Mouse (Mus musculus): ENCODE results near the gene Cdk14.
A peak's percentile ranks its signal among the peaks of the same experiment; 100 is the strongest.

Gene Cdk14

GRCm38 (mm10) chr5:5007489-5008152 is 412.5 kb downstream of the Cdk14 start:
- DNase-seq (ENCODE audit: low read depth, low spot score), result no peak

DNA sequence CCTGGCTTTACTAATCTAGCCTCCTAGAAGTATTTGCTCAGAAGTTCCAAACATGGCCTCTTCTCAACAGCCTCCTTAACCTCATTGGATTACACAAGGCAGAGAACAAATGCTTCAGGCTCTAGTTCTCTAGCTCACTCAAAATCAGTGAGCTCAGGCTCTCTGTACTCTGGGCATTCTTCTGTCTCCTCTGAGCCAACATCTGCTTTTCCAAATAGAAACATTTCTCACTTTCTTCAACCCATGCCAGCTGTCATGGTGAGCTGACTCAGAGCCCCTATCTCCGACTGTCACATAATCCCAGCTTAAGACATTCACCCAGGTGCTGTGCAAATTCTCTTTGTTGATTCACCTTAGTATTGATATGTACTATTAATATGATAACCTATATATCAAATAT is 414.5 kb downstream of the Cdk14 start:
- no peak for DNase-seq (ENCODE audit: low read depth, low spot score)

GRCm38 (mm10) chr5:5004740-5005139 is 415.4 kb downstream of the Cdk14 start:
- no peak for DNase-seq (ENCODE audit: low read depth, low spot score)

DNA sequence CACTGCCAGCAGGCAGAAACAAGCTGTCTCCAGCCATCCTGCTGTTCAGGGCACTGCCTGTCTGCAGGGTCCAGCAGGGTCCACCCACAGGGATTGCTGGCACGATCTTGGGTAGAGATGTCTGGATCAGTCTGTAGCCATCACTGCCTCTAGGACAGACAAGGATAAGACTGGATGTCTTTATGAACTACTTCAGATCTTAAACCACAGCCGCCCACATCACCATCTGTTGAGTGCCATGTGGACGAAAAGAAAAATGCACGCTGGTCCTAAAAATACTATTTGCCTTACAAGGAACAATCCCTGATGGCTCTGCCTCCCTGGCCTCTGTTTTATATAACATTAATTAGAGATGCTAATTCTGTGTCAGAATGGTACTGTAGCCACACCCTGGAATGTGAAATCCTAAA is 426.9 kb downstream of the Cdk14 start:
- DNase-seq (ENCODE audit: low read depth, low spot score), result peak; percentile 5

- no peak for DNase-seq (ENCODE audit: low read depth, low spot score)
Measured at GRCm38 (mm10) chr5:4991023-4991422, 429.1 kb downstream of the Cdk14 start.

DNA sequence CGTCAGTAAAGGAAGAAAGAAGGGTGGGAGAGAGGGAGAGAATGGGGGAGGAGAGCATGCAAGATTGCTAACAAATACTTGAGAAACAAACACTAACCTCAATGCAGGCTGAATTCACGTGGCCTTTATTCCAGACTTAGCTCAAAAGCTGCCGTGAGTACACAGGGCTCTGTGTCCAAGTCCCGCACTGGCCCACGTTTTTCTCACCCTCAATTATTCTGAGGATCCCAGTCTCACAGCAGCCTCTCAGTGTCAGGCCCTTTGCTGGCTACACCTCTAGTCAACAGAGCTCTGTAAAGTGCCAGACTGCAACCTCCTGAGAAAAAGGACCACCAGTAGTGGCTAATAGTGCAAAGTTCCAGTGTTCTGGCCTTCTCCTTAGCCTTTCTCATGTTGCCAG is 429.9 kb downstream of the Cdk14 start:
- no peak for DNase-seq (ENCODE audit: low read depth, low spot score)

DNA sequence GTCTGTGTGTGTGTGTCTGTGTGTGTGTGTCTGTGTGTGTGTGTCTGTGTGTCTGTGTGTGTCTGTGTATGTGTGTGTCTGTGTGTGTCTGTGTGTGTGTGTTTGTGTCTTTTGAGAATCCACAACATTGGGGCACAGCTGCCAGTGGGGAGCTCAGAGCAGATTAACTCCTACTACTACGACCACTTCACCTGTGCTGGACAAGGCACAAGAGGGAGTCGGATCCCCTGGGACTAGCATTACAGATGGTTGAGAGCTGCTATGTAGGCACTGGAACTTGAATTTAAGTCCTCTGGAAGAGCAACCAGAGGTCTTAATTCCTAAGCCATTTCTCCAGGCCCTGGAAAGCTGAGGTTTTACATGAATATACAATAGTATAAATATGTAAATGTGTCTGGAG is 433.9 kb downstream of the Cdk14 start:
- no peak for DNase-seq (ENCODE audit: low read depth, low spot score)

GRCm38 (mm10) chr5:4979551-4979950 is 440.6 kb downstream of the Cdk14 start:
- no peak for DNase-seq (ENCODE audit: low read depth, low spot score)

GRCm38 (mm10) chr5:4973408-4973807 is 446.7 kb downstream of the Cdk14 start:
- DNase-seq (ENCODE audit: low read depth, low spot score), result no peak

DNA sequence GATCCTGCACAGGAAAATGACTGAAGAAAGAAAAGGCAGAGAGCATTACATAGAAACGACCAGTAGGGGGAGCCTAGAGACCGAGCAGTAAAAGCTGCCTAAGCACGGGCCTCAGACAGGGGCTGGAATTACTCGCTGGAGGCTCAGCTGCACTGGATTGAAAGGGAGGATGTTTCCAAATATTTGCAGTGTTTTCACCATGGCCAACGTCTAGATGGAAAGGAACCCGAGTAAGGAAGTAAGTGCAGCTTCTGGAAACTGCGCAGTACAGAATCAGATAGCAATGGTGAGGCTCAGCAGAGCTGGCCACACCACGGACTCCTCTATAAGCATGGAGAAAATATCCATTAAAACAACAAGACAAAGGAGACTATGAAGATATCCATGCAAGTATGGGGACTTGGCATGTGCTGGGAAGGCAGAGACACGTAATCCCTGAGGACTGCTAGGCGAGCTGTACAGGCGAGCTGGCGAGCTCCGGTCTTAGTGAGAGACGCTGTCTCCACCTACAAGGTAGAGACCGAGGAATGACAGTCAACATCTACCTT is 458.0 kb downstream of the Cdk14 start:
- peak; percentile 80 for DNase-seq (ENCODE audit: low read depth, low spot score)

DNA sequence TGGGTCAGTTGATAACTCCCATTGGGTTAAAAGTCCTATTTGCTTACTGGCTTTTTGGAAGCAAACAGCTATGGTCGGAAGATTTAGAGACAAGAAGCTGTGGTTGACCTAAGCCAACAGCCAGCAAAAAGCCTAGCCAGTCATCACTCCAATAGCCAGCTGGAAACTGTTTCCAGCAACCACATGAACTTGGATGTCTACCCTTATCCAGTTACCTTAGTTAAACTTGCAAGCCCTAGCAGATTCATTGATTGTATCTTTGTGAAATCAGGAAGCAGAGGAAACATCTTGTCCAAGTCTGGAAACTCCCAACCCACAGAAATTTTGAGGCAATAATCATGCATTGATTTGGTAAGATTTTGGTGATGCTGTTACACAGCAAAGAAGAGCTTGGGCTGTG is 458.5 kb downstream of the Cdk14 start:
- DNase-seq (ENCODE audit: low read depth, low spot score), result peak; percentile 30

DNA sequence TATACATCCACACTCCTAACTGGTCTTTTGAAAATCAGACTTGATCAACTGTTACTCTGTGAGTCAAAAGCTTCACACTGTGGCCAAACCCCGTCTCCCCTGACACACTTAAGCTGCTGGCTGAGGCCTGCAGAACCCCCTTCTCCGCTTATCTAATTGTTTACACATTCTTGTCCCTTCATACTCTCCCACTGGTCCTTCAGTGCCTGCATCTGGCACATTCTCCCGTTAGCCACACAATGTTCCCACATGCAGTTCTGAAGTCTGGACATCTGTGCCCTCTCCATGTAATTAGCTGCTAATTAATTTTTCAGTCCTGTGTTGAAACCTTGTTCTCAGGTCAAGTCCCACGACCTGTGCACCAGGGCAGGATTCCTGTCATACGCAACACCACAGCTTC is 460.7 kb downstream of the Cdk14 start:
- DNase-seq (ENCODE audit: low read depth, low spot score), result no peak

DNA sequence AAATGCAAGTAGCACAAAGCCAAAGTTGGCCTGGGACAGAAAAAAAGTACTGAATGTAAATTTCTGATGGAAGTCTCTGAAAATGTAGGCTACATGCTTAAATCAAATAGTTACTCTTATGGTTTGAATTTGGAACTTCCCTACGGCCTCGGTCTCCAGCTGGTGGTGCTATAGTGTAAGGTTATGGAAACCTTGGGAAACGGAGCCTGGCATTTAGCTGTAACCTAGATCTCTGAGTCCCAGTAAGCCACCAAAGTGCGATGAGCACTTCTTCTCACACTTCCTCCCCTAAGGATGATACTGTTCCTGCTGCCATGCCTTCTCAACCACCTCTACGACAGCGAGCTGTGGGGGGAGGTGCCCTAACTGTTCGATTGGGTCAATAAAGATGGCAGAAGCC is 464.1 kb downstream of the Cdk14 start:
- no peak for DNase-seq (ENCODE audit: low read depth, low spot score)

DNA sequence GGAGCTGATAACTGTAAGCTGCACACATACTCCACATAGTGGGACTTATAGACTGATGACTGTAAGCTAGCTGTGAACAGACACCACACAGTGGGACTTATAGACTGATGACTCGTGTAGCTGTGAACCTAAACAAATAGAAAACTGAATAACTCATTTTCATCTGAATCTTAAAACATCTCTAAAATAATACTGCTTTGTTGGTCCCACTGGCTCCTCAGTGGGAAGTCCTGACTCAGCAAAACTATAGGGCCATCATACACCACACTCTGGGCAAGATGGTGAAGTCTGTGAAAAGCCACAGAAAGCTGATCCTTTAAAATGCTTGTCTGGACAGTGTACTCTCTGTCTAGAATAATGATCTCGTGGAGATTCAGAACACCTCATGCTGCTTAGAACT is 464.7 kb downstream of the Cdk14 start:
- DNase-seq (ENCODE audit: low read depth, low spot score), result no peak

- DNase-seq (ENCODE audit: low read depth, low spot score), result no peak
Measured at GRCm38 (mm10) chr5:4949433-4949832, 470.7 kb downstream of the Cdk14 start.

DNA sequence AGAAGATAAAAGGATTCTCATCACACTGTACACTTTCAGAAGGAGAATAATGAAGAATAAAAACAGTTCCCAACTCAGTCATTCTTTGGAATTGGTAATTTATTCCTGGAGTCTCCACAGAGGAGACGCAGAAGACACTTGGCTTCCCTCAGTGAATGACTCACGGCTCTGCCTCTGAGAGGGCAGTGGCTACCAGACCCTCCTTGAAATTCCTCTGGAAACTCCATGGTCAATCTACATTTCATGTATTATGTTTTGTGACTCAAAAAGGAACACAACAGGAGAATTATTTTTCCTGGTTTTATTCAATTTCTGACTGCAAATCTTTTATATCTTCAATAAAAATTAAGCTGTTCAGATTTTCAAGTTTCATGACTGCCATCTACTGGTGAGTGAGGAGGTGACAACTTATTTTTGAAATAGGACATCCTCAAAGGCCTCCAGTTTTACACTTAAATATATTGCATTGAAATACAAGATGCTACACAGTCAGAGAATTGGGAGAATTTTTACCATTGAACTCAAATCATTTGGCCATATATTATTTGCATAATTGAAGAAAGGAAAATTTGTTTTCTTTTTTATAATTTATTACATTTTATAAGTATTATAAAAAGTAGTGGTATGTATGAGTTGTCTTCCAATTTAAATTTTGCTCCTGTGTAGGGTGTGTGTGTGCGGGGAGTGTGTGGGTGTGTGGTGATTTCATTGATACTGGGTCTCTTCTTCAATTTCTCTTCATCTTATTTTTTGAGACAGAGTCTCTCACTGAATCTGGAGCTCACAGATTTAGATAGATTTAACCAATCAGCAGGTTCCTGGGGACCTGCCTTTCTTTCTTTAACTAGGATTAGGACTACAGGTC is 471.8 kb downstream of the Cdk14 start:
- no peak for DNase-seq (ENCODE audit: low read depth, low spot score)

DNA sequence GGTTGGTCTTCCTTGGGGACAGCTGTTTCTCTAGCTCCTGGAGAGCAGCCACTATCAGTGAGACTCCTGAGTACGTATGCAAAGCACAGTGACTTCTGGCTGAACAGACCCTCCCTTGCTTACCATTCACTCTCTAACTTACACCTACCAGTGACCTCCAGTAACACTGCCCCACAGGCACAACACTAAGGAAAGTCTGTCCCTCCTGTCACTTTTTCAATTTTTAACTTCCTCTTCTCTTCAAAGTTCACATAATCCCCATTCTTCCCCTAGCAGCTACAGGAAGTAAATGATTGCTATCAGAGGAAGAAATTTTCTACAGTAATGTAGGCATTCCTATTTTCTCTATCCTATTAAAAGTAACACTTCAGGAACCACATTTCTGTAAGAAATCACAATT is 485.0 kb downstream of the Cdk14 start:
- no peak for DNase-seq (ENCODE audit: low read depth, low spot score)

- DNase-seq (ENCODE audit: low read depth, low spot score), result no peak
Measured at GRCm38 (mm10) chr5:4934491-4934890, 485.6 kb downstream of the Cdk14 start.

DNA sequence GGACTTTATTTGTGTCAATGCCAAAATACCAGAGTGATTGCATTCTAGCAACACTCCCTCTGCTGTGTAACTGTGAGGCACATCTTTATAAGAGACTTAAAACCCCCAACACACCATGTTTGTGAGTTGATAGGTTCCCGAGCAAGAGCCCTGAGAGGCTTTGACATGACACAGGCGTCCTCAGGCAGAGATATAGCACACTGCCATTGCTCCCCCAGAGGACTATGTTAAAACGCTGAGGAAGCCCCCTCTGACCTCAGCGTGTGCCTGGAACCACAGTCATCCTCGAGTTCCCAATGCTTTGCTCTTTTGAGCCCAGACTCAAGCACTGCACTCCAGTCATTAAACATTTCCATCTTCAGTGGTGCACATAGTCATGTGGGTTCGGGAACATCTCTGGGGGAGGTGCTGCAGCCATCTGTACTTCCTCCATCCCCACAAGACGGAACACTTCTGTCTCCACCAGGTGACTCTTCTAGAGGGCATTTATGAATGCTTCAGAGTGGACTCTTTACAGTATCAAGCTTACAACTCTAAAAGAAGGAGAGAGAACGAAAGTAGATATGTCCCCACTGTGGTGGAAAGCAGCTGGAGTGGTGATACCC is 488.5 kb downstream of the Cdk14 start:
- DNase-seq (ENCODE audit: low read depth, low spot score), result no peak

GRCm38 (mm10) chr5:4929628-4930027 is 490.5 kb downstream of the Cdk14 start:
- DNase-seq (ENCODE audit: low read depth, low spot score), result no peak

GRCm38 (mm10) chr5:4924866-4925265 is 495.2 kb downstream of the Cdk14 start:
- DNase-seq (ENCODE audit: low read depth, low spot score), result no peak

- peak; percentile 32 for DNase-seq (ENCODE audit: low read depth, low spot score)
Measured at GRCm38 (mm10) chr5:4918376-4918775, 501.7 kb downstream of the Cdk14 start.
